Mouse (Mus musculus) brain, embryonic 14.5 days (tissue): Measurements from ENCODE around the gene Gm3854.

Source experiments
- CTCF ChIP-seq: fragments of 200-500 bp; IDR thresholded peaks from 2 replicates; pipeline ENCODE4 v1.5.1; 2012; ENCODE audit warnings: inconsistent platforms, mild to moderate bottlenecking, moderate library complexity, borderline replicate concordance; ENCODE audit not compliant: insufficient read depth, insufficient read length; ENCODE audit errors: extremely low read depth
- POLR2A ChIP-seq: fragments of 200-500 bp; IDR thresholded peaks from 2 replicates; pipeline ENCODE4 v1.6.1; 2012; ENCODE audit warnings: mild to moderate bottlenecking, inconsistent platforms, borderline replicate concordance; ENCODE audit not compliant: poor library complexity, insufficient read depth, insufficient read length, severe bottlenecking; ENCODE audit errors: extremely low read depth

DNA sequence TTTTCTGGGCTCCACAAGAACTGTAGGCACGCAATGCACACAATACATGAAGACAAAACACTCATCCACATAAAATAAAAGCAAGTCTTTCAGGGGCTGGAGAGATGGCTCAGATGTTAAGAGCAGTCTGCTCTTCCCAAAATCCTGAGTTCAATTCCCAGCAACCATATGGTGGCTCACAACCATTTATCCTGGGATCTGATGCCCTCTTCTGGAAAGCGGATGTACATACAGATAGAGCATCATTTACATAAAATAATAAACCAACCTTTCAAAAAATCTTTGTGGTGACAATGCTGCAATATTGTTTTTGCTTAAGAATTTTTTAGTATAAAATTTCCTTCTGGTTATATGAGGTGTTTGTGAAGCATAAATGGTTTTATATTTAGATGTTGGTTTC, 37.9 kb downstream of the Gm3854 start:
- TF ChIP-seq CTCF (no peak), POLR2A (no peak)
